Mouse (Mus musculus) midbrain, embryonic 13.5 days (tissue): Measurements from ENCODE around the gene Cdkal1. TPM values are rescaled to one million over a fixed set of nuclear protein-coding genes. Genes with fewer than 3 reads are reported as not detected.

Source experiments
- ATAC-seq: fragments of 200-750 bp; cut with Nextera tagmentation; 2 replicates; pipeline ENCODE4 v1.8.0; 2017; ENCODE audit warnings: mild to moderate bottlenecking, moderate TSS enrichment, moderate library complexity
- H3K27ac ChIP-seq: fragments of 300-500 bp; sonication (generic); 2 replicates; pipeline ENCODE4 v1.5.1; 2015; ENCODE audit warnings: inconsistent platforms, mild to moderate bottlenecking, moderate library complexity
- H3K27me3 ChIP-seq: fragments of 300-500 bp; sonication (generic); 2 replicates; pipeline ENCODE4 v1.6.1; 2015; ENCODE audit warnings: mild to moderate bottlenecking, inconsistent platforms
- H3K36me3 ChIP-seq: fragments of 300-500 bp; sonication (generic); 2 replicates; pipeline ENCODE4 v1.6.1; 2015; ENCODE audit warnings: mild to moderate bottlenecking, inconsistent platforms
- H3K4me1 ChIP-seq: fragments of 300-500 bp; sonication (generic); replicated peaks from 2 replicates; pipeline ENCODE4 v1.6.1; 2015; ENCODE audit warnings: inconsistent platforms
- H3K4me2 ChIP-seq: fragments of 300-500 bp; sonication (generic); replicated peaks from 2 replicates; pipeline ENCODE4 v1.6.1; 2015; ENCODE audit warnings: moderate library complexity, mild to moderate bottlenecking, inconsistent platforms
- H3K4me3 ChIP-seq: fragments of 300-500 bp; sonication (generic); replicated peaks from 2 replicates; pipeline ENCODE4 v1.5.1; 2015; ENCODE audit warnings: mild to moderate bottlenecking, inconsistent platforms
- H3K9ac ChIP-seq: fragments of 300-500 bp; sonication (generic); replicated peaks from 2 replicates; pipeline ENCODE4 v1.6.1; 2015; ENCODE audit warnings: mild to moderate bottlenecking, inconsistent platforms
- H3K9me3 ChIP-seq: fragments of 300-500 bp; sonication (generic); 2 replicates; pipeline ENCODE4 v1.6.1; 2016; ENCODE audit warnings: mild to moderate bottlenecking, inconsistent platforms
- WGBS: fragments of 180-500 bp; shearing (Covaris S2); methylation state at CpG from one replicate; pipeline ENCODE4 v1.1.7; 2015; 5-methylcytosine and 5-hydroxymethylcytosine counted together
- polyA plus RNA-seq: library from polyadenylated mRNA; unstranded; fragments of >200 nt; fragmentation: Nextera tagmentation; extraction: Ambion mirVana; gene quantifications from 2 replicates; pipeline ENCODE4 v1.2.1, GENCODE M21; 2015

Gene Cdkal1
- polyA plus RNA-seq, 1 experiment from 2014 or later: 21.8 TPM

DNA sequence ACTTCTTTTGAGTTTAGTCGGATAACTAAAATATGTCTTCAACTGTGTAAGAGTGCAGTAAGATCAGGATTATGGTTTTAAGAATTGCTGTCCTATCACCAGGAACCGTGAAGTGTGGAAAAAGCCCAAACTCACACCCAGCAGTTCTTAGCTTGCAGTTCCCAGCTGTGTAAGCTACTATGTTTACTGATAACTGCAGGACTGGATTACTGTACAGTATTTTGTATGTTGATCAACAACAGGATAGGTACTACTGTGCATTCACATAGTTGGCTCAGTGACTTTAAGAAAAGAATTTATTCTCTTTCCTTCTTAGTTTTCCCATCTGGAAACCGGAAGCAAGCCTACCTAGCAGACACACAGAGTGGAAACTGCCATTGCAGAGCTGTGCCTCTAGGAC is 239.5 kb downstream of the Cdkal1 start:
- Histone ChIP-seq H3K4me1 (peaks cover 21% of the 10 kb centered on the region), H3K27me3 (no peaks in the 10 kb centered on the region), H3K4me2 (no peak overlapping the region), H3K9ac (no peak overlapping the region), H3K27ac (no peak overlapping the region), H3K36me3 (no peaks in the 10 kb centered on the region), H3K4me3 (no peak overlapping the region), H3K9me3 (no peaks in the 10 kb centered on the region)
- 94% methylated on average over 3 of the region's 3 CpGs for WGBS
- ATAC-seq: no peak

DNA sequence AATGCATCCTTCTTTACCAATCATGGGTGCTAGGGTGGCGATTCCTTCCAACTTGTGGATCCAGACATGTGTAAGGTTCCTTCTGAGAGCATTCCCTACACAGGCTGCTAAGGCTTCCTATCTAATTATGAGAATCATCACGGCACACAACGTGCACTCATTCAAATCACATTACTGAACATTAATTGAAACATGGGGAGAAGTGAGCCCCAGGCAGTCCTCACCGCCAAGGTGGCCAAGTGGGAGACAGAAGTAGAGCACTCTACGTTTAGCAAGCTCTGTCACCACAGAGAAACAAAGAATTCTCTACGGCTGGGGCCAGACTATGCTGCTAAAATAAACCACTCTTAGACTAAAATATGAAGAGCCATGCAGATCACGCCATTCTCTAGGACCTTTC is 240.4 kb downstream of the Cdkal1 start:
- Histone ChIP-seq H3K9me3 (no peaks in the 10 kb centered on the region), H3K9ac (no peak overlapping the region), H3K27ac (no peak overlapping the region), H3K27me3 (no peaks in the 10 kb centered on the region), H3K4me2 (no peak overlapping the region), H3K4me1 (peaks cover 30% of the 10 kb centered on the region), H3K36me3 (no peaks in the 10 kb centered on the region), H3K4me3 (no peak overlapping the region)
- WGBS: 77% methylated on average over 7 of the region's 7 CpGs
- no peak for ATAC-seq

DNA sequence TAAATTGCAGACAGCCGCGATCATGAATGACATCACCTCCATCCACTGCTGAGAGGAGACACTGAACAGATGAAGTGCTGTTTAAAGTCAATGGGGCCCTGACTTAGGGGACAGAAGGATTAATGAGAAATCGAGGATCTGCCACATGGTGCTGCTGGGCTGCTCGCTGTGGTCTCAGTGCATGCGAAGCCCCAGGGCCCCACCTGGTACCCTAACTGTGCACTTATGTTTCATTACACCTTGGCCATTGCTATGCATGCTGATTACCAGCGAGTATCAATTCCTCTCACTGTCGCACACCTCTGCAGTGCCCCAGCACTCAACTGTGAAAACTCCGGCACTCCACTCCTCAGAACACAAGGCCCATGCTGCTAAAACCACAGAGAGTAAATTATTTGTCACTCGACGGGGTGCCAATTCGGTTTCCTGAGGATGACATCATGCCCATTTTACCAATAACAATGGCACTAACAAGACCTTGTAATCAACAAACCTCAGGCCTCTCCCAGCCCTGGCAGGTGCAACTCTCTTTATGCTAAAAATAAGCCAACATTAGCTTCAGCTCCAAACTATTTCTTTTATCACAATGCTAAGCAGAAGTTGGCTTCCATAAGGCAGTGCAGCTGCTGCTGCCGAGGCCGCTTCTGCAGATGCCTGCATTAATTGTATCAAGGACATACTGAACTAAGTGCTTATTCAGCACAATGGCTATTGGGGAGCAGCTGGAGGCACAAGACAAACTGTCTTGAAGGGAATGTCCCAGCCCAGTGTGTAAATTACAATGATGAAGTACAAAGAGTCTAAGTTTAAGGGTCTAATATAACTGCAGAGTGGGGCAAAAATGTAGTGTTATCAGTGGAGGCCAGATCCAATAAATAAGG is 245.2 kb downstream of the Cdkal1 start:
- peak overlapping the region; percentile 77 for H3K27ac ChIP-seq
- ATAC-seq: peak; percentile 86
- H3K36me3 ChIP-seq: no peaks in the 10 kb centered on the region
- no peaks in the 10 kb centered on the region for H3K9me3 ChIP-seq
- WGBS: 8% methylated on average over 13 of the region's 13 CpGs
- H3K4me1 ChIP-seq: peaks cover 47% of the 10 kb centered on the region
- peak overlapping the region; percentile 9; the same call in 1 of the 2 replicates for H3K4me2 ChIP-seq
- H3K27me3 ChIP-seq: no peaks in the 10 kb centered on the region
- no peak overlapping the region for H3K4me3 ChIP-seq
- H3K9ac ChIP-seq: no peak overlapping the region

DNA sequence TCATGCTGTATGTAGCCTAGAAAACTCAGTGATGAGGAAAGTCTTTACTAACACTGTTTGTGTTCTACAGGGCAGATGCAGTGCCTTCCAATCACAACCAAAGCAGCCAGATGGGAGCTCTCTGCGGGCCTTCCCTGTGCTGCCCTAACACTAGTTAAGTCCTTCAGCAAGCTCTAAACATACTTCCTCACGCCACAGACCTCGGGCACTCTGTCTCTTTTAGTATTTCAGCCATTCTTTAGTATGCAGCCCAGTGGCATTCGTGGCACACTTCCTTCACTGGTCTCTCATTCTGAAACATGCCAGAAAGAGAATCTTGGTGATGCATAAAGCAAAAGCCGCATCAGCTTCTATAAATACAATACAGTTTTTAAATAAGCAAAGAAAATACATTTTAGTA is 246.0 kb downstream of the Cdkal1 start:
- Histone ChIP-seq H3K4me1 (peaks cover 47% of the 10 kb centered on the region), H3K9me3 (no peaks in the 10 kb centered on the region), H3K36me3 (no peaks in the 10 kb centered on the region), H3K27ac (peak overlapping the region; percentile 77), H3K4me2 (no peak overlapping the region), H3K9ac (no peak overlapping the region), H3K4me3 (no peak overlapping the region), H3K27me3 (no peaks in the 10 kb centered on the region)
- 44% methylated on average over 5 of the region's 5 CpGs for WGBS
- ATAC-seq: no peak

DNA sequence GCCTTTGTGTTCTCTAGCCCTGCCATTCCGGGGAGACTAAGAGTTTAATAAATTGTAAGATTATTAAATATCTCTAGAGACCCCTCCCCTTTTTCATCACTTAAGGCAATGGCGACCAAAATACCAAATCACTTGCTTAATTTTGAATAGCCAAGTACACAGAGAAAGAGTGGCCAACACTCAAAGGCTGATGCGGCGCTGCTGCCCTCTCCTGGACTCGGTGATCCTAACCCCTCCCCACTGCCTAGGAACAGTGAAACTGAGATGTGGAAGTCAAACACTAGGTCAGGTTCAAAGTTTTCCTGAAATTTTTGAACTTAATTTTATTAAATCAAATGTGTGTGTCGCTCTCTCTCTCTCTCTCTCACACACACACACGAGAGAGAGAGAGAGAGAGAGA is 251.2 kb downstream of the Cdkal1 start:
- H3K4me1 ChIP-seq: peaks cover 16% of the 10 kb centered on the region
- peak; percentile 90 for ATAC-seq
- WGBS: 21% methylated on average over 6 of the region's 7 CpGs
- H3K4me2 ChIP-seq: no peak overlapping the region
- peak overlapping the region; percentile 49; the same call in 1 of the 2 replicates for H3K27ac ChIP-seq
- H3K4me3 ChIP-seq: no peak overlapping the region
- H3K27me3 ChIP-seq: no peaks in the 10 kb centered on the region
- H3K9ac ChIP-seq: no peak overlapping the region
- no peaks in the 10 kb centered on the region for H3K9me3 ChIP-seq
- no peaks in the 10 kb centered on the region for H3K36me3 ChIP-seq

DNA sequence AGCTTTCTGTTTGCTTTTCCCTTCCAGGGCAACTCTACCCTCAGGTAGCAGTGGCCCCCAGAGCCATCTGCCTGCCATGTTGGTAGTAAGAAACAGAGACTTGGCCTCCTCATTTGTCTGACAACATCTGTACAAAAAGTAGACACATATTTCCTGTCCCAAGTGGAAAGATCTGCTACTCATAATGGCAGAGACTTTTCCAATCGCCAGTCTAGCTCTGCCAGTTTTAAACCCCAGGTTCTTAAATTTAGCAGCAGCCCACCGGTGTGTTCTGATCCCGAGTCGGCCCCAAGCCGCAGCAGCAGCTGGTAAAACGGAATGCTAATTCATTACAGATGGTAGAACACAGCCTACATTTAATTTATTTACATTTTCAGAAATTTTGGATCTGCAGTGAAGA is 251.9 kb downstream of the Cdkal1 start:
- Histone ChIP-seq H3K36me3 (no peaks in the 10 kb centered on the region), H3K9me3 (no peaks in the 10 kb centered on the region), H3K4me3 (no peak overlapping the region), H3K4me1 (peaks cover 10% of the 10 kb centered on the region), H3K9ac (no peak overlapping the region), H3K4me2 (no peak overlapping the region), H3K27ac (peak overlapping the region; percentile 49), H3K27me3 (no peaks in the 10 kb centered on the region)
- 53% methylated on average over 6 of the region's 6 CpGs for WGBS
- ATAC-seq: no peak

DNA sequence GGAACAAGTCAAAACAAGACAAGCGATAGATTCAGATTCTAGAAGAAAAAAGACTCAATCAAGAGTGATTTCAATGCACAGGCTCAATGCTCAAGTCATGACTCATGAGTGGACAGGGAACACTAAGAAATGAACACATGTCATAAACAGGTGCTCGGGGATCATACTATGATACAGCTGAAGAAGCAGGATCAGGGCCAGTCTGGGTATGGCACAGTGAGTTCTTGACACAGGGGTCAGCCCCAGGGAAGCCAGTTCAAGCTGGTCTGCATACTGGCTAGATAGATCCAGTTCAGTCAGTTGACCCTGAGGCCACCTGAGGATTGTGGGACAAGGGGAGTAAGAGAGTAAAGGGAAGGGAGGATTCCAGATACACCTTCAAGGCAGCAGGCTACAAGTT is 254.4 kb downstream of the Cdkal1 start:
- peaks cover 8% of the 10 kb centered on the region; the same call in 1 of the 2 replicates for H3K4me1 ChIP-seq
- H3K36me3 ChIP-seq: no peaks in the 10 kb centered on the region
- no peak overlapping the region for H3K27ac ChIP-seq
- H3K27me3 ChIP-seq: no peaks in the 10 kb centered on the region
- no peak for ATAC-seq
- H3K4me3 ChIP-seq: no peak overlapping the region
- no peaks in the 10 kb centered on the region for H3K9me3 ChIP-seq
- WGBS: 91% methylated on average over 2 of the region's 2 CpGs
- no peak overlapping the region for H3K9ac ChIP-seq
- H3K4me2 ChIP-seq: no peak overlapping the region

DNA sequence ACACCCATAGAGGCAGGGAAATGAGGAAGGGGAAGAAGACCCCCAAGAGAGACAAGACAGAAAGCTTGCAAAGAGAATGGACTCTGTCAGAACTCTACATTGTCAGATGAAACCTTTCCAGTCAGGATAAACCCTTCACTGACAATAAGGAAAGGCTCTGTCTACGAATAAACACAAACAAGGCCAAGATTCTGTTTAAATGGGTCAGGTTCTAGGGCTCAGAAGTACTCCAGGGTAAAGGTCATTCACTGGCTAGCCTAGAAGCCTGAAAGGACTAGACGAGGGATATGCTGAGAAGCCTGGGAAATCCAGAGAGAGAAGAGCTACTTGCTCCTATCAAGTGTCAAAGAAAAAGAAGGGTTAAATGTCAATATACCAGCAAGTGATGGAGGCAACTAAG is 255.8 kb downstream of the Cdkal1 start:
- Histone ChIP-seq H3K9me3 (no peaks in the 10 kb centered on the region), H3K27me3 (no peaks in the 10 kb centered on the region), H3K27ac (no peak overlapping the region), H3K4me1 (peaks cover 8% of the 10 kb centered on the region; the same call in 1 of the 2 replicates), H3K4me2 (no peak overlapping the region), H3K36me3 (no peaks in the 10 kb centered on the region), H3K9ac (no peak overlapping the region), H3K4me3 (no peak overlapping the region)
- 59% methylated on average over 2 of the region's 2 CpGs for WGBS
- no peak for ATAC-seq

DNA sequence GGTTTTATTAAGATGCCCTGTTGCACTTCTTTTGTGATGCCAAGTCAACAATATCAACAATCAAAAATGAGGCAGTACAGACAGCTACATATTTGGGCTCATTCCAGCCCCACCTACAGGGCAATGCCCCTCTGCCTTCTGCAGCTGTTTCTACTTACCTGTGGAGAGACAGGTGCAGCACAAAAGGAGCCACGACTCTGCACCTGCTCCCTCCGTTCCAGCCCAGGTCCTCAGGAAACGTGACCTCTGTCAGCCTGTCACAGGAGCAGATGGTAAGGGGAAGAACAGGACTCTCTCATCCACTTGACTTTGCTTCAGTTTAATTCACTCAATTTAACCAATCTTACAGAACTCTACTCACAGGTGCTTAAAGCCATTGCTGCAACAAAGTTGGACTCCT is 258.7 kb downstream of the Cdkal1 start:
- H3K4me2 ChIP-seq: no peak overlapping the region
- WGBS: 54% methylated on average over 3 of the region's 3 CpGs

DNA sequence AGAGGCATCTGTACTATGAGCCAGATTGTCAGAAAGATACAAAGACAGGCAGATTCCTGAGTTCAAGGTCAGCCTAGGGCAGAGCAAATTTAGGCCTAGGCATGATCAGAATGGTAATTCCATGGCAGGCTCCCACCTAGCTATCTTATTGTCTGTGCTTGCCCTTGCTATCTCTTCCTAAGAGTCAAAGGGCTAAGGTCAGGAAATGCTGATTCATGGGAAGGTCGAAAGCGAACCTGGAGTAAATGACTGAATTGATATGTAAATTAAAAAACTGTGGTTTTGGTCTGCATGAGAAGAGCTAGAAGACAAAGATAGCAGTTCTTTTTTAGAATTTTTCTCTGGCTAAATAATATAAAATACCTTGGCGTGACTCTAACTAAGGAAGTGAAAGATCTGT is 262.4 kb downstream of the Cdkal1 start:
- Histone ChIP-seq H3K27ac (no peak overlapping the region), H3K9ac (no peak overlapping the region), H3K36me3 (0 out of 2 replicates have a peak, but pooled peaks cover 3% of the 10 kb centered on the region), H3K4me3 (no peak overlapping the region), H3K4me1 (peaks cover 4% of the 10 kb centered on the region), H3K4me2 (no peak overlapping the region), H3K27me3 (no peaks in the 10 kb centered on the region), H3K9me3 (peaks cover 7% of the 10 kb centered on the region)
- no peak for ATAC-seq
- WGBS: 95% methylated on average over 3 of the region's 3 CpGs

More for the DNA sequence above, 258.7 kb downstream of the Cdkal1 start:
- Histone ChIP-seq H3K9ac (no peak overlapping the region), H3K27me3 (no peaks in the 10 kb centered on the region), H3K36me3 (0 out of 2 replicates have a peak, but pooled peaks cover 3% of the 10 kb centered on the region), H3K9me3 (peaks cover 7% of the 10 kb centered on the region), H3K4me1 (no peaks in the 10 kb centered on the region), H3K4me3 (no peak overlapping the region), H3K27ac (no peak overlapping the region)
- no peak for ATAC-seq

DNA sequence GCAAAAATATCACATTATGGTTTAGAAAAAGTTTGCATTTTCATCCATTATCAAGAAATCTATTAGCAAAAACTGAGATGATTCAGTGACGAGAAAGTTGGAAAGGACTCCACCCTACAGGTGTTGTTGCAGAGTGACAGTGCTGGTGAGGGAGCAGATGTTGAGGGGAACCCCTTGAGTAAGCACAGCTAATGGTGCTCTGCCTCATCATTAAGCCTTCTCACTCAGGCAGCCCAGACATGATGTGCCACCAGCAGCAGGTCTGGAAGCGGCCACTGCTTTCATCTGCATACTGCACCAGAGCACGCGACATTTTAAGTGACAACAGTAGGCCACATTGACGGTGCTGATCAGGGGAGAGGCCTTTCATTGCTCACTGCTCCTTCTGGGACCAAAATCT is 264.8 kb downstream of the Cdkal1 start:
- Histone ChIP-seq H3K27ac (peak overlapping the region; percentile 30; the same call in 1 of the 2 replicates), H3K4me1 (peaks cover 4% of the 10 kb centered on the region), H3K27me3 (no peaks in the 10 kb centered on the region), H3K9me3 (peaks cover 7% of the 10 kb centered on the region), H3K4me2 (no peak overlapping the region), H3K4me3 (no peak overlapping the region), H3K9ac (no peak overlapping the region), H3K36me3 (0 out of 2 replicates have a peak, but pooled peaks cover 3% of the 10 kb centered on the region)
- 85% methylated on average over 5 of the region's 5 CpGs for WGBS
- no peak for ATAC-seq

DNA sequence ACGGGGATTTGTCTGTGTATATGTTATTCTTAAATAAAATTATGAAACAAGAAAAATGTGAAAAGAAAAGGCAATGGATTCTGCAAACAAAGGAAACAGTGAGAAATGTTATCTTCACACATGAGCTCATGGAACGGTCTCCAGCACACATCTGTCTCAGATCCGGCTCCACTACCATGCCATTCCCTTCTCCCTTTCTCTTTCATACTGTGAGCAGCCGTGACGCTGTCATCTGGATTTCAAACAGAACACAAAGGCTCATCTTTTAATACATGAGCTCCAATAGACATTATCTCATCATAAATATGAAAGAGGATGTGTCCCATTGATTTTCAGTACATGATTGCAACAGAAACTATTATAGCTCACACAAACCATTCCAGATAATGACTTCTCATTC is 265.3 kb downstream of the Cdkal1 start:
- 0 out of 2 replicates have a peak, but pooled peaks cover 3% of the 10 kb centered on the region for H3K36me3 ChIP-seq
- H3K4me2 ChIP-seq: no peak overlapping the region
- 60% methylated on average over 5 of the region's 5 CpGs for WGBS
- H3K27me3 ChIP-seq: no peaks in the 10 kb centered on the region
- H3K4me3 ChIP-seq: no peak overlapping the region
- H3K27ac ChIP-seq: peak overlapping the region; percentile 60
- peaks cover 7% of the 10 kb centered on the region for H3K9me3 ChIP-seq
- H3K4me1 ChIP-seq: peaks cover 4% of the 10 kb centered on the region
- ATAC-seq: no peak
- no peak overlapping the region for H3K9ac ChIP-seq
